Mouse (Mus musculus) heart, adult 18-20 months (tissue): ENCODE results near the gene Nrxn3. TPM values are rescaled to one million over a fixed set of nuclear protein-coding genes. Genes with fewer than 3 reads are reported as not detected.

ENCODE experiments used
- DNase-seq, 2 experiments: peaks; one replicate each; pipeline ENCODE4 v3.0.0; 2021 to 2022; ENCODE audit warnings: mixed read lengths in 1 of 2
- total RNA-seq, 2 experiments: library from RNA; stranded (reverse); gene quantifications; 2 replicates each; pipeline ENCODE4 v1.2.3; 2021

Gene Nrxn3
- total RNA-seq, 2 experiments from 2014 or later, result 0.10 to 0.15 TPM

GRCm38 (mm10) chr12:88931713-88932112 lies 209.0 kb downstream of the Nrxn3 start:
- DNase-seq, result no peak

GRCm38 (mm10) chr12:88939679-88940078 lies 217.0 kb downstream of the Nrxn3 start:
- DNase-seq, result no peak

- no peak for DNase-seq
Observed at GRCm38 (mm10) chr12:88944967-88945366, 222.3 kb downstream of the Nrxn3 start.

GRCm38 (mm10) chr12:88949870-88950269 lies 227.2 kb downstream of the Nrxn3 start:
- DNase-seq, result no peak

GRCm38 (mm10) chr12:88952937-88953600 lies 230.4 kb downstream of the Nrxn3 start:
- DNase-seq, result no peak

- DNase-seq, result no peak
Observed at GRCm38 (mm10) chr12:88953801-88954200, 231.1 kb downstream of the Nrxn3 start.

- no peak for DNase-seq
Observed at GRCm38 (mm10) chr12:88957431-88957830, 234.8 kb downstream of the Nrxn3 start.

- DNase-seq, result no peak
Observed at GRCm38 (mm10) chr12:88960817-88961216, 238.1 kb downstream of the Nrxn3 start.

GRCm38 (mm10) chr12:88966329-88966728 lies 243.7 kb downstream of the Nrxn3 start:
- no peak for DNase-seq

- DNase-seq, result no peak
Observed at GRCm38 (mm10) chr12:88976621-88977020, 253.9 kb downstream of the Nrxn3 start.

GRCm38 (mm10) chr12:88983688-88984330 lies 261.1 kb downstream of the Nrxn3 start:
- peak; percentile 1 to 2 for DNase-seq

- peak; percentile 1 to 12 for DNase-seq
Observed at GRCm38 (mm10) chr12:88984375-88984774, 261.7 kb downstream of the Nrxn3 start.

GRCm38 (mm10) chr12:88984804-88985203 lies 262.1 kb downstream of the Nrxn3 start:
- peak in 1 of 2 experiments; percentile 2 for DNase-seq

- no peak for DNase-seq
Observed at GRCm38 (mm10) chr12:88987046-88987445, 264.4 kb downstream of the Nrxn3 start.

GRCm38 (mm10) chr12:88990753-88991152 lies 268.1 kb downstream of the Nrxn3 start:
- DNase-seq, result no peak

GRCm38 (mm10) chr12:88992141-88992540 lies 269.5 kb downstream of the Nrxn3 start:
- DNase-seq, result peak in 1 of 2 experiments; percentile 25

- DNase-seq, result no peak
Observed at GRCm38 (mm10) chr12:88993788-88994187, 271.1 kb downstream of the Nrxn3 start.

GRCm38 (mm10) chr12:89016436-89016835 lies 293.8 kb downstream of the Nrxn3 start:
- no peak for DNase-seq

- no peak for DNase-seq
Observed at GRCm38 (mm10) chr12:89025180-89025579, 302.5 kb downstream of the Nrxn3 start.

GRCm38 (mm10) chr12:89035984-89036618 lies 313.4 kb downstream of the Nrxn3 start:
- no peak for DNase-seq

GRCm38 (mm10) chr12:89040151-89040550 lies 317.5 kb downstream of the Nrxn3 start:
- DNase-seq, result no peak

GRCm38 (mm10) chr12:89041429-89042107 lies 318.9 kb downstream of the Nrxn3 start:
- DNase-seq, result no peak

GRCm38 (mm10) chr12:89049279-89049678 lies 326.6 kb downstream of the Nrxn3 start:
- DNase-seq, result peak; percentile 1 to 4
